Mouse (Mus musculus): ENCODE measurements around the gene Ivns1abp. TPM values are rescaled to one million over a fixed set of nuclear protein-coding genes. Genes with fewer than 3 reads are reported as not detected.

Gene Ivns1abp
- 100 to 1,000 TPM; 175 to 184 TPM for total RNA-seq (2023)

DNA sequence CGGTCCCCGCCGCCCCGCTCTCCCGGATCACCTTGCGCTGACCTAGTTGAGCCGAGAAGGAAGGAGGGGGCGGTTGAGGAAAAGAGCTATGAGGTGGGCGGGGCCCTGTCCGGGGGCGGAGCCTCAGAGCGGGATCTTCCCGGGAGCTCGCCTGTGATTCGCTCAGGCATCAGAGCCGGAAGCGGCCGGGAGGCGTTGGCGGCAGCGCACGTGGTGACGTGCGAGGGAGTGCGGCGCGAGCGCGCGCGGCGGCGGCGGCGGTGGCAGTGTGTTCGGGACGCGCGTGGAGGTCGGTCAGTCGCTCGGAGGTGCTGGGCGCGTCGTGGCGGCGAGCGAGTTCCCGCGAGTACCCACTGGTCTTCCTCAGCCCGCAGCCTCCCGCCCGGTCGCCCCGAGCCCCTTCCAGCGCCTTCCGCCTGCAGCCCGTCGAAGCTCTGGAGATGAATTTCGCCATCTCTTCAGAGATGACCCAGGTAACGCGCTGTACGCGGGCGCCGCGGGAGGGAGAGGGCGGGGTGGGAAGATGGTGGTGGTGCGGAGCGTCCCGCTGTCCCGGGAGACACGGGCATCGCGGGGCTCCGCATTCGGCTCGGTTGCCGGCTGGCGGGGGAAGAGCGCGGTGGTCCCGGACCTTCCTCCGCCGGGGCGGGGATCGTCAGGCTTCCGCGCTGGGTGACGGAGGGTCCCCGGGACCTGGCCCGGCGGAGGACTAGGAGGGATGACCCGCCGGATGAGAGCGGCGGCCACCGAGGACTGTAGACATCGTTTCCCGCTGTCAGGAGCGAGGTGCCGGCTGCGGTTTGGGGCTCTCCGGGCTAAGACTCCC is at the start of gene Ivns1abp:
Ivns1abp (plus strand) TSS at position 195 of the 826 bp plus-strand sequence.

Other genes with a start within 250 kb of the Ivns1abp start
- not detected for gene Gm47985, start 161.9 kb upstream of the Ivns1abp start, total RNA-seq (2023)
- gene Gm8947, start 152.1 kb upstream of the Ivns1abp start, total RNA-seq (2023), result not detected
- under 1 TPM in 1 of 2 experiments, not detected in 1; 0.61 TPM for gene Gm47995, start 146.0 kb upstream of the Ivns1abp start, total RNA-seq (2023)
- gene 3110040M04Rik, start 140.4 kb upstream of the Ivns1abp start, total RNA-seq (2023), result not detected
- under 1 TPM in 1 of 2 experiments, not detected in 1; 0.55 TPM for gene Gm47996, start 134.3 kb upstream of the Ivns1abp start, total RNA-seq (2023)
- 10 to 100 TPM; 19.9 to 21.8 TPM for gene Swt1, start 84.0 kb downstream of the Ivns1abp start, total RNA-seq (2023)
- 10 to 100 TPM; 26.1 to 29.3 TPM for gene Trmt1l, start 84.1 kb downstream of the Ivns1abp start, total RNA-seq (2023)
- 10 to 100 TPM; 42.0 to 43.8 TPM for gene Rnf2, start 156.5 kb downstream of the Ivns1abp start, total RNA-seq (2023)
- gene Fam129a, start 226.7 kb downstream of the Ivns1abp start, total RNA-seq (2023), result 100 to 1,000 TPM; 215 to 247 TPM

Data from monocyte, adult 59 days (primary cell).